Mouse (Mus musculus): ENCODE measurements around the gene Msi2. TPM values are rescaled to one million over a fixed set of nuclear protein-coding genes. Genes with fewer than 3 reads are reported as not detected.

Gene Msi2
- total RNA-seq, 2 experiments from 2014 or later = 205 to 234 TPM

- no peak for DNase-seq
Measured at GRCm38 (mm10) chr11:88509464-88509863, 208.8 kb downstream of the Msi2 start.

- no peak for DNase-seq
Measured at GRCm38 (mm10) chr11:88508133-88508532, 210.2 kb downstream of the Msi2 start.

- DNase-seq = no peak
Measured at GRCm38 (mm10) chr11:88506544-88507419, 211.5 kb downstream of the Msi2 start.

- no peak for DNase-seq
Measured at GRCm38 (mm10) chr11:88506109-88506508, 212.2 kb downstream of the Msi2 start.

- DNase-seq = peak; percentile 59
Measured at GRCm38 (mm10) chr11:88502566-88502965, 215.7 kb downstream of the Msi2 start.

- no peak for DNase-seq
Measured at GRCm38 (mm10) chr11:88498491-88498890, 219.8 kb downstream of the Msi2 start.

- peak; percentile 59 for DNase-seq
Measured at GRCm38 (mm10) chr11:88496460-88496859, 221.9 kb downstream of the Msi2 start.

GRCm38 (mm10) chr11:88495759-88496158 is 222.6 kb downstream of the Msi2 start:
- no peak for DNase-seq

- DNase-seq = no peak
Measured at GRCm38 (mm10) chr11:88495018-88495417, 223.3 kb downstream of the Msi2 start.

GRCm38 (mm10) chr11:88493795-88494559 is 224.3 kb downstream of the Msi2 start:
- no peak for DNase-seq

GRCm38 (mm10) chr11:88492585-88492984 is 225.7 kb downstream of the Msi2 start:
- no peak for DNase-seq

GRCm38 (mm10) chr11:88489985-88490384 is 228.3 kb downstream of the Msi2 start:
- peak; percentile 41 for DNase-seq

GRCm38 (mm10) chr11:88488941-88489724 is 229.2 kb downstream of the Msi2 start:
- peak; percentile 47 for DNase-seq

- DNase-seq = no peak
Measured at GRCm38 (mm10) chr11:88488175-88488940, 230.0 kb downstream of the Msi2 start.

GRCm38 (mm10) chr11:88485987-88486386 is 232.3 kb downstream of the Msi2 start:
- DNase-seq = no peak

- no peak for DNase-seq
Measured at GRCm38 (mm10) chr11:88485088-88485487, 233.2 kb downstream of the Msi2 start.

GRCm38 (mm10) chr11:88484047-88484446 is 234.3 kb downstream of the Msi2 start:
- DNase-seq = no peak

- DNase-seq = no peak
Measured at GRCm38 (mm10) chr11:88482636-88483035, 235.7 kb downstream of the Msi2 start.

GRCm38 (mm10) chr11:88482236-88482635 is 236.1 kb downstream of the Msi2 start:
- no peak for DNase-seq

GRCm38 (mm10) chr11:88481602-88482161 is 236.6 kb downstream of the Msi2 start:
- DNase-seq = no peak

- no peak for DNase-seq
Measured at GRCm38 (mm10) chr11:88481092-88481601, 237.2 kb downstream of the Msi2 start.

Measured in heart, postnatal 4 days (tissue).